Mouse (Mus musculus) liver, adult (tissue): ENCODE measurements around the gene Tmem52b.

Experiments used
- GATA4 ChIP-seq: IDR thresholded peaks from 2 replicates; pipeline ENCODE4 v1.6.1; 2014; ENCODE audit warnings: mild to moderate bottlenecking, low read length; ENCODE audit not compliant: insufficient replicate concordance

Tmem52b gene

DNA sequence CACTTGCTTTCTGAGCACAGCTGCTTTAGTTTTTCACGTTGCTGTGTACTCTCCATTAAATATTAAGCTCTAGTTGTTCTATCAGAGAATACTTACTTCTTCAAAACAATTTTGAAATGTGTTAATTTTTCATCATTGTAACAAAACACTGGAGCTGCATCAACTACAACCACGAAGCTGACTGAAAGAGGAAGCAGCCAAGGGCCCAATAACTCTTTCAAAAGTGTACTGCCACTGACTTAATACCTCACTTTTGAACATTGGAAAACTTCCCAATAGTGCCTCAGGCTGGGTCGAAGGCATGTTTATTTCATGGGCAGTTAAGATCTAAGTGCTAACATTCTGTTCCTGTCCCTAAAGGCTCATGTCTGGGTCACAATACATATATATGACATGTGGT, 35.7 kb downstream of the Tmem52b start:
- TF ChIP-seq GATA4 = no peak

DNA sequence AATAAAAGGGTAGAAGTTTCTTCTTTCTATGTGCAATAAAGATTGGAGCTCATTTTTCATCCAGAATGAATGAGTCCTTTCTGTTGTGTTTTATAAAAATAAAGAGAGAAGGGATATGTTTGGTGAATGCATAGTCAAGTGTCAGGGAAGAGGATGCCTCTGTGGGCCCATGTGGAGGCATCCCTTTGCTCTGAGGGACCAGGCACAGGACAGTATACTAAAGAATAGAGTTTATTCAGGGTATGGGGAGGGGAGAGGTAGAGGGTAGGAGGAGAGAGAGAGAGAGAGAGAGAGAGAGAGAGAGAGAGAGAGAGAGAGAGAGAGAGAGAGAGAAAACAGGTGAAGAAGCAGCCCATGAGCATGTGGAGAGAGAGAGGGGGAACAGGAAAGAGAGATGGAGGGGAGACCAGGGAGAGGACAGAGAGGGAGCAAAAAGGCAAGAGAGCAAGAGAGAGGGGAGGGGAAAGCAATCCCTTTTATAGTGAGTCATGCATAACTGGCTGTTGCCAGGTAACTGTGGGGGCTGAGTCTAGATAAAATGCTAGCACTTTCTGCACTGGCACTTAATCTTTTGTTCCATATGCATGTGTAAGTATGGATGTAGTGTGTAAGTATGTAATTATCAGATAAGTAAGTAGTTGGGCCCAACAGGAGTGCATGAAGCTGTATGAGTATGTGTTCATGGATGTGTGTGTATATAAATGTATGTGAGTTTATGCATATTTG, 45.1 kb downstream of the Tmem52b start:
- TF ChIP-seq GATA4 = no peak

DNA sequence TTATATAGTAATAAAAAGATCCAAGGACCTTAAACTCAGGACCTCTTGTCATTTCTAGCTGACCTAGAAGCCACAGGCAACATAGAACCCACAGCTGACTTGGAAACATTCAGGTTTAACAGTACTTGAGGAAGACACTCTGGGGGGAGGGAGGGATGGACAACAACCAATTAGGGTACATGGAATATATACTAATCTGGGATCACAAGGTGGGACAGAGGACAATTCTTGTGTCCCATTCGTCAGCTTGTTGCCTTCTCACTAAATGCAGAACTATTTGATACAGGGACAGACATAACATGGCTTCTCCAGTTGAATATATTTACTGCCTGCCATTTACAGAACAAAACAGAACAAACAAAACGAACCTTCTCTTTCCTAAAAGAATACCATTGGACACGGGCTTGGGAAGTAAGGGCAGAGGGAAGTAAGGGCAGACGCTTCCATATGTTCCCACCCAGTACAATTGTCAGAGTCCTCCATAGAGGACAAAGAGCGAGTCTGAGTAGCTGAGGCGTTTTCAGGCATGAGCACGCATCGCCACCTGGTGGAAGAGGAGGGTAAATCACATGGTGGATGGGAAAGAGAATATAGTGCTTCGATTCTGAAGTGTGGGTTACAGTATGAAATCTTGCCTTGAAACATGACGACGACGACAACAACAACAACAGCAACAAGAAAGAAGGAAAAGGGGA, 46.7 kb downstream of the Tmem52b start:
- no peak for TF ChIP-seq GATA4

DNA sequence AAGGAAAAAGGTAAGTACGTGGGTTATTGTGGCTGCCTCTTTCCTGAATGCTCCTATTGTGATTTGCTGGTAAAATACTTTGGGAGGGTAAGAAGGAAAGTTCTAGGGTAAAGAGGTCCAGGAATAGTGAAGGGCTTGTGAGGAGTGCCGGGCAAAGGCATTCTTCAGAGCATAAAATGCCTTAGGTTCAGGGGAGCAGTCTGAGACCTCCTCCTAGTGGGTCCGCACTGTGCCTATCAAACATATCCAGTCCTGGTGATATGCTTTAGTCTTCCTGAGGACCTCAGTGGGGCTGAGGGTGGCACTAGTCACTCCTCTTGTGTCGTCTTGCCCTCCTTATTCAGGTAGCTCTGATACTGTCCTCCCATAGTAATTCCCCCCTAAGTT, 47.3 kb downstream of the Tmem52b start:
- TF ChIP-seq GATA4 = no peak

DNA sequence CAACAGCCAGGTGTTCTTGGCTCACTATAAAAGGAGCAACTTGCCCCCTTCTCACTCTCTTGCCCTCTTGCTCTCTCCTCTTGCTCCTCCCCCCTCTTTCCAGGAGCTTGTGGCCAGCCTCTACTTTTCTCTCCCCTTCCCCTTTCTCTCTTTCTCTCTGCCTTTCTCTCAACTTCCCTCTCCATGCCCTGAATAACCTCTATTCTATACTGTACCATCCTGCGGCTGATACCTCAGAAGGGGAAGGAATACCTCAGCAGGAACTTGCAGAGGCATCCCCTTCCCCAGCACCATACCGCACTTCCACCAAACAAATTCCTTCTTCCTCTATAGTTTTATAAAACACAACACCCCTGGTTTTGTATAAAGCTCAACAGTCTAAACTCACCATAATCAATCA, 52.9 kb downstream of the Tmem52b start:
- no peak for TF ChIP-seq GATA4
